Mouse (Mus musculus) spleen, postnatal 0 days (tissue): ENCODE results near the gene Ubald2. TPM values are rescaled to one million over a fixed set of nuclear protein-coding genes. Genes with fewer than 3 reads are reported as not detected.

ENCODE experiments used
- polyA plus RNA-seq: library from polyadenylated mRNA; unstranded; fragments of >200 nt; fragmentation: Nextera tagmentation; extraction: Ambion mirVana; gene quantifications from 2 replicates; pipeline ENCODE4 v1.2.1, GENCODE M21; 2015

Ubald2 gene
- 55.6 and 56.2 TPM in 2 replicates for polyA plus RNA-seq

DNA sequence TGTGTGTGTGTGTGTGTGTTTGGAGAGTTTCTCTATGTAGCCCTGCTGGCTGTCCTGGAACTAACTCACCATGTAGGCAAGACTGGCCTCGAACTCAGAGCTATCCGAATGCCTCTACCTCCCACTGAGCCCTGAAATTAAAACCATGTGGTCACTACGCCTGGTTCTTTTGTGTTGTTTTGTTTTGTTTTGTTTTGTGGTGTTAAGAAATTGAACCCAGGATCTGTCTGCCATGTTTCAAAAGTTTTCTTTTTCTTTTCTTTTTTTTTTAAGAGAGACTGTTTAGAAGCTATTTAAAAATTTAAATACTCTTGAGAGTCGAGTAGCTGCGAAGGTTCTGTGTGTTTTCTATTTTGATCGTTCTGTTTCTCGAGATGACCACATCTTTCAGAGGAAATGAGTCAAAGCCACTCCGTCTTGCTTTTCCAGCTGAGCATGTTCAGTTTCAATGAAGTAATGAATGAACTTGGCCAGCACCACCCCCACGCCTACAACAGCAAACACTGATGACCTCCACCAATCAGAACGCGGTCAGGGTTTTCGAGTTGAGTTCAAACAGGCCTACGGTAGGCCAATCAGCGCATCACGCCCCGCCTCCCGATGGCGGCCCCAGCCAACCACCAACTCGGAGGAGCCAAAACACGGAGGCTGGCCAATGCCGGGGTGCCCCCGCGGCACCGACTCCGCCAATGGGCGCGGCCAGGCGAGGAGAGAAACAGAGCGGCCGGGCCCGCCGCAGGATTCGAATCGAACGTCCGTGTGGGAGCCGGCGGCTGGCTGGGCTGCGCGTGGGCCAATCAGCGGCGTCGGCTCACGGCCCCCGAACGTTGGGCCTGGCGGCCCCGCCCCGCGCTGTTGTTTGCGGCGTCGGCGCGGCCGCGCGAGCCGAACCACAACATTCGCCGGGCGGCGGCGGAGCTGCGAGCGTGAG, at the start of gene Ubald2:
Ubald2 (plus strand) TSS at position 739 of the 931 bp plus-strand sequence.

DNA sequence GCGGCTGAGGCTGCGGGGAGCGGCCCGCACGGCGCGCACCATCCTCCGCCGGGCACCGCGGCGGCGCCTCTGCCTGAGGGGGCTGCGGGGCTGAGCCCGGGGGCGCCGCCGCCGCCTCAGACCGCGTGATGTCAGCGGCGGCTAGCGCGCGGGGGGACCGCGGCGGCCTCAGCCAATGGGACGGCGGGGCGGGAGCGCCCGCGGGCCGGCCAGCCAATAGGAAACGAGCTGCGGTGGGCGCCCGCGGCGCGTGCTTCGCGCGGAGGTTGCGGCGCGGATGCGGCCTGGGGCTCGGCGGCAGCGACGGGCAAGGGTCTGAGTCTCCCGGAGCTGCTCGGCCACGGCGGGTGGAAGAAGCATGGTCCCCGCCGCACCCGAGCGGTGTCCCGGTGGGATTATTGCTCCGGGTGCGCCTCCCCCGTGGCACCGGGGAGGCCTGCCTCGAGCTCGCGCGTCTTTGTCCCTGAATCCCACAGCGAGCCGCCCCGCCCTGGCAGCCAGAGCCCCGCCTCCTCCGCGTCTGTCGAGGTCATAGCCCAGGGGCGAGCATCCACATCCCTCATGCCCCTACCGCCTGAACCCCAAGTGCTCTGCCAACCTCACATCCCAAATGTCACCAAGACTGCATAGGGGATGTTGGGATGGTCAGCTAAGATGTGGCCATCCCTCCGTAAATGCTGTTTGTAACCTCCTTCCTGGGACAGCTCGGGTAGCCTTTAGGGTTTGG, 20.8 kb upstream of the Ubald2 start, which contains the start of gene Rnf157:
Rnf157 (minus strand) TSS at position 129 of the 727 bp plus-strand sequence.

DNA sequence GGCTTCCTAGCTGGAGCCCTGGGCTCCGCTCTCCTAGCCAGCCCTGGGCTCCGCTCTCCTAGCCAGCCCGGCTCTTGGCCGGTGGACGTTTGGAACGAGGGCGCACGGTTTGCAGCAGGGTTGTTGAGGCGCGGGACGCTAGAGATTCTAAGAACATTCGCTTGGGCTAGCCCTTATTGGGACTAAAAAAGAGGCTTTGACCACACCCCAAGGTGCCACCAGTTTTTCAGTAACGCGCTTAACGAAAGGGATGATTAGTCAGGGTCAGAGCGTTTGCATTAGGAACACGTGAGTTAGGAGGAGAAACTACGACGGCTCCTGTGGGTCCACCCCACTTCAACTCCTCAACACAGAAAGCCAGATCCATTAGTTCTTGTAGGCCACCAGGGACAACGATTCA, 32.2 kb downstream of the Ubald2 start, which contains the start of gene Qrich2:
Qrich2 (minus strand) TSS at position 101 of the 400 bp plus-strand sequence.

Other genes with a start within 250 kb of the Ubald2 start
- gene Ten1, start 235.2 kb upstream of the Ubald2 start, polyA plus RNA-seq = 47.1 and 53.1 TPM in 2 replicates
- gene Acox1, start 235.0 kb upstream of the Ubald2 start, polyA plus RNA-seq = 9.7 and 11.3 TPM in 2 replicates
- 0.51 and 0.87 TPM in 2 replicates for gene Evpl, start 196.0 kb upstream of the Ubald2 start, polyA plus RNA-seq
- gene Srp68, start 159.9 kb upstream of the Ubald2 start, polyA plus RNA-seq = 35.5 and 40.3 TPM in 2 replicates
- 0.06 and 0.21 TPM in 2 replicates for gene Galr2, start 153.2 kb upstream of the Ubald2 start, polyA plus RNA-seq
- 29.6 and 30.9 TPM in 2 replicates for gene Exoc7, start 126.9 kb upstream of the Ubald2 start, polyA plus RNA-seq
- 0.06 TPM in 1 of 2 replicates, not detected in the other for gene Foxj1, start 98.7 kb upstream of the Ubald2 start, polyA plus RNA-seq
- gene Rnf157, start 21.1 kb upstream of the Ubald2 start, polyA plus RNA-seq = 2.4 and 3.9 TPM in 2 replicates
- gene Qrich2, start 32.1 kb downstream of the Ubald2 start, polyA plus RNA-seq = 0.05 TPM in 1 of 2 replicates, not detected in the other
- gene Prpsap1, start 60.1 kb downstream of the Ubald2 start, polyA plus RNA-seq = 58.5 and 67.8 TPM in 2 replicates
- 90.3 and 93.6 TPM in 2 replicates for gene Sphk1, start 96.8 kb downstream of the Ubald2 start, polyA plus RNA-seq
- gene Ube2o, start 147.4 kb downstream of the Ubald2 start, polyA plus RNA-seq = 26.9 and 34.7 TPM in 2 replicates
- 0.11 and 0.18 TPM in 2 replicates for gene Aanat, start 152.3 kb downstream of the Ubald2 start, polyA plus RNA-seq
- 7.3 and 10.1 TPM in 2 replicates for gene Rhbdf2, start 192.9 kb downstream of the Ubald2 start, polyA plus RNA-seq
- 0.56 and 0.72 TPM in 2 replicates for gene Prcd, start 219.4 kb downstream of the Ubald2 start, polyA plus RNA-seq
- gene Cygb, start 220.2 kb downstream of the Ubald2 start, polyA plus RNA-seq = 5.5 and 7.3 TPM in 2 replicates